Mouse (Mus musculus) ES-Bruce4 (cell line): ENCODE data around the gene Dennd2c. TPM values are rescaled to one million over a fixed set of nuclear protein-coding genes. Genes with fewer than 3 reads are reported as not detected.
"Not testable (repeated sequence)": the region's sequence is repeated elsewhere in the genome, so short reads cannot be mapped to it uniquely, and the experiment has no call there.

Experiments
- H3K27ac ChIP-seq: 2 replicates; pipeline ENCODE4 v1.5.1; 2012; ENCODE audit warnings: low read length, inconsistent platforms; ENCODE audit not compliant: insufficient read depth
- H3K27me3 ChIP-seq: 2 replicates; pipeline ENCODE4 v1.6.1; 2012; ENCODE audit warnings: mild to moderate bottlenecking, low read length, inconsistent platforms; ENCODE audit not compliant: control insufficient read depth, poor library complexity, insufficient read depth, severe bottlenecking
- H3K36me3 ChIP-seq: 2 replicates; pipeline ENCODE4 v1.6.1; 2012; ENCODE audit warnings: inconsistent platforms, mild to moderate bottlenecking, low read length, moderate library complexity; ENCODE audit not compliant: control insufficient read depth, poor library complexity, insufficient read depth, severe bottlenecking
- H3K4me1 ChIP-seq: one replicate; pipeline ENCODE4 v1.8.1; 2011; ENCODE audit warnings: low read length; ENCODE audit not compliant: control insufficient read depth, insufficient read depth
- H3K4me3 ChIP-seq: 2 replicates; pipeline ENCODE4 v1.5.1; 2011; ENCODE audit warnings: low read depth, mild to moderate bottlenecking, low read length
- H3K9ac ChIP-seq: 2 replicates; pipeline ENCODE4 v1.6.1; 2012; ENCODE audit warnings: low read depth, mild to moderate bottlenecking, inconsistent platforms; ENCODE audit not compliant: poor library complexity, severe bottlenecking
- H3K9me3 ChIP-seq: replicated peaks from 2 replicates; pipeline ENCODE4 v1.6.1; 2012; ENCODE audit warnings: mild to moderate bottlenecking, low read length, inconsistent platforms; ENCODE audit not compliant: control insufficient read depth, poor library complexity, insufficient read depth, severe bottlenecking
- CTCF ChIP-seq: IDR thresholded peaks from one replicate; pipeline ENCODE4 v1.8.1; 2011; ENCODE audit warnings: low read depth, low read length
- EP300 ChIP-seq: IDR thresholded peaks from 2 replicates; pipeline ENCODE4 v1.6.1; 2011; ENCODE audit warnings: low read depth, low read length; ENCODE audit not compliant: insufficient read depth
- POLR2A ChIP-seq: IDR thresholded peaks from one replicate; pipeline ENCODE4 v1.8.1; 2011; ENCODE audit warnings: low read length; ENCODE audit not compliant: insufficient read depth
- polyA plus RNA-seq: library from polyadenylated mRNA; stranded (reverse); fragments of >200 nt; gene quantifications from 2 replicates; pipeline ENCODE4 v1.2.4, GENCODE M21; 2011; ENCODE audit warnings: low read depth; ENCODE audit not compliant: missing spikeins, insufficient read depth, insufficient read length

Gene Dennd2c
- polyA plus RNA-seq, 1 experiment, result 22.9 TPM

DNA sequence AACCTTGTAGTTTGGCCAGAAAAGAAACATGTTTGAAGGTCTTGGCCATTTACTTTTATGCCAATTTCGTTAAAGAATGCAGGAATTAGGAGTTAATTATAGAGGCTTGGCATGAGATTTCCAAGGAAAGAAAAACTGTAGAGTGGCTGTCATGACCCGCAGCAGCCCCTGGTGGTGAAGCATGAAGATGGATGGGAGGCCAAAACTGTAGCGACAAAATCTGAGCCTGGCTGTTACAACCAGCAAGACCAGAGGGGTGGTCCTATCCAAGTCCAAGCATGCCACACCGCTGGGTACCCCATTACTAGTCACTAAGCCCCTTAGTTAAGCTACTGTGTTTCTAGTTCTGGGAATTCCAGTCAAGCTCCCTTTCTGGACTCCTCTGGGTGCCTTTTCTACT, 78.8 kb downstream of the Dennd2c start:
- Histone ChIP-seq H3K4me1 (no peaks in the 10 kb centered on the region), H3K4me3 (no peak overlapping the region), H3K36me3 (peaks cover 21% of the 10 kb centered on the region), H3K27me3 (no peaks in the 10 kb centered on the region), H3K27ac (no peak overlapping the region), H3K9me3 (no peaks in the 10 kb centered on the region), H3K9ac (no peak overlapping the region)
- TF ChIP-seq EP300, result no peak
- TF ChIP-seq POLR2A, result no peak
- peak; percentile 36 for TF ChIP-seq CTCF

DNA sequence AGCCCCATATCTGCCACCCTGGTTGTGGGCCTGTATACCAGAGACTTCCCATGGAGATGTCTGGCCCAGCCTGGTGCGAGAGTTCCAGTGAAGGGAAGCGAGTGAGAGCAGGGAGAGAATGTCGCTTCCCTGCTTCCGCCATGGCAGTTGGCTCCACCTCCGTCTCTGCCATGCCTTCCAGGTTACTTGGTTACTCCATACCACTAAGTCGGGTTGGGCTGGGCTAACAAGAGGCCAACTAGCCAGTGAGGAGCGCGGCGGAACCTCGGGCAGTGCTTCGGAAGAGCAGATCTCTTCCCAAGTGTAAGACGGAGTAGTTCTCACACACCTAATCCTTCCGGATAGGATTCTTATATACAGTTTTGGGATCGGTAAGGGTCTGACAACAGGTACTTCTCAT, 80.4 kb downstream of the Dennd2c start:
- H3K27ac ChIP-seq, result no peak overlapping the region
- no peaks in the 10 kb centered on the region for H3K4me1 ChIP-seq
- TF ChIP-seq POLR2A (no peak), CTCF (no peak), EP300 (no peak)
- peaks cover 6% of the 10 kb centered on the region for H3K36me3 ChIP-seq
- H3K9ac ChIP-seq, result no peak overlapping the region
- no peaks in the 10 kb centered on the region for H3K9me3 ChIP-seq
- H3K4me3 ChIP-seq, result peak overlapping the region; percentile 42
- H3K27me3 ChIP-seq, result no peaks in the 10 kb centered on the region

DNA sequence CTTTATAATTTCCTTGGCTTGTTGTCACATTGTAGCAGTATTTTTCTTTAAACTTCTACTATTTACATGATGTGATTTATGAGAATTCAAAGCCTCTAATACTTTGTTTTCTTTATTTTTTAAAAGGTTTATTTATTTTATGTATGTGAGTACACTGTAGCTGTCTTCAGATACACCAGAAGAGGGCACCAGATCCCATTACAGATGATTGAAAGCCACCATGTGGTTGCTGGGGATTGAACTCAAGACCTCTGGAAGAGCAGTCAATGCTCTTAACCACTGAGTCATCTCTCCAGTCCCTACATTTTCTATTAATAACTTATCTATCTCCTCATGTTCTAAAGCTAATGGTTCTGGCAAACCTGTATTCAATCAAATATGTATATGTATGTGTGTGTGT, 82.1 kb downstream of the Dennd2c start:
- not testable (repeated sequence) for H3K4me1 ChIP-seq, H3K27ac ChIP-seq, H3K27me3 ChIP-seq, H3K36me3 ChIP-seq, H3K9ac ChIP-seq, H3K4me3 ChIP-seq, H3K9me3 ChIP-seq

DNA sequence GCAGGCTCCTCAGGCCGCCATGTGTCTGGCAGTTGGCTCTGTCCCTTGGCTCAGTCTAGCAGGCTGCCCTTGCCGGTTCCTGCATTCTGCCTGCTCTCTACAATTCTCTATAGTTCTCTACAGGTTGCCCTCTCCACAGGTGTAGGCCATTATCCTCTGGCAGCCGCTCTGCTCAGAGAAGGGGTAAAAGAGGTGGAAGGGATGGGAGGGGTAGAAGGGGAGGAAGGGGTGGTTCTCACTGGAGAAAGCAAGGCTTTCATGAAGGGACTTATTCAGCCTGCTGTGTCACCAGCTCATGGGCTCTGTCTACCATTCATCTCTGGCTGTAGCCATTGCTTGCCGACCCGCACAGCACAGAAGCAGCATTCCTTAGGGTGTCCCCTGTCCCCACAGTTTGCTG, 86.0 kb downstream of the Dennd2c start:
- Histone ChIP-seq H3K9me3 (peaks cover 18% of the 10 kb centered on the region), H3K9ac (peak overlapping the region; percentile 13; the same call in 1 of the 2 replicates), H3K27me3 (no peaks in the 10 kb centered on the region), H3K4me1 (peaks cover 2% of the 10 kb centered on the region), H3K4me3 (peak overlapping the region; percentile 5), H3K27ac (peak overlapping the region; percentile 29), H3K36me3 (no peaks in the 10 kb centered on the region)
- TF ChIP-seq POLR2A, result no peak
- TF ChIP-seq CTCF, result no peak
- no peak for TF ChIP-seq EP300

DNA sequence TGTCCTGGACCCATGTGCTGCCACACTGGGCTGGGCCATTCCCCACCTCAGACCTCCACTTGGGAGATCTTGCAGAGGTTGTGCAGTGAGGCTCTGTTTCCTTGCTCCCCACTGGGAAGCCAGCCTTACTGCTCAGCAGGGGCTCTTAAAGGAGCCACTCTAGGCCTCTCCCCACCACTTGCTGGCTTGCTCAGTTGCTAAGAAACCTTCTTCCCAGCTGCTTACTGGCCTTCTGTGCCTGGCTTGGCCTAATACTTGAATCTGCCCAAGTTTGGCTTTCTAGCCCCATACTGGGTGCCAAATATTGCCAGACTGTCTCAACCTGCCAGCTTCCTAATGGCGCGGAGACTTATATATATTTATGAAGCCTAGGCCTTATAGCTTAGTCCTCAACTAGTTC, 86.5 kb downstream of the Dennd2c start:
- Histone ChIP-seq H3K4me3 (peak overlapping the region; percentile 5), H3K4me1 (peaks cover 2% of the 10 kb centered on the region), H3K27ac (peak overlapping the region; percentile 29), H3K9me3 (peaks cover 22% of the 10 kb centered on the region), H3K36me3 (no peaks in the 10 kb centered on the region), H3K9ac (no peak overlapping the region), H3K27me3 (no peaks in the 10 kb centered on the region)
- TF ChIP-seq CTCF (no peak), EP300 (0 out of 2 replicates have a peak, but pooled peaks have one; percentile 49)

DNA sequence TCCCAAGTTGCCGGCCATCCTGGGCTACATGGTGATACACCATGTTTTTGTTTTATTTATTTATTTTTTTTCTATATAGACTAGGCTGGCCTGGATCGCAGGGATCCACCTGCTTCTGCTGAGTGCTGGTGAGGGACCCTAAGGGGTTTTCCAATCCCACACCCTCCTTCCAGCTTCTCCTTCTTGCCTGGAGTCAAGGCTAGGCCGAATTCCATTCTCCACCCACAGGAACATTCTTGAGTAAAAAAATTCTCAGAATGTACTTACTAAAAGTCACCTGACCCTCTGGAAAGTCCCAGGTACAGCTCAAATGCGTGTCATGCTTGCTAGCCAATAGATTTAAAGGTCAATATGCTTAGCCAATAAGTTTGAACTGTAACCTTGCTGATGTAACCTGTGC, 89.8 kb downstream of the Dennd2c start:
- no peak for TF ChIP-seq POLR2A
- 0 out of 2 replicates have a peak, but pooled peaks have one; percentile 14 for TF ChIP-seq EP300
- TF ChIP-seq CTCF, result no peak
- Histone ChIP-seq H3K27ac (no peak overlapping the region), H3K4me1 (peaks cover 2% of the 10 kb centered on the region), H3K9me3 (peaks cover 25% of the 10 kb centered on the region), H3K4me3 (no peak overlapping the region), H3K27me3 (no peaks in the 10 kb centered on the region), H3K36me3 (no peaks in the 10 kb centered on the region), H3K9ac (no peak overlapping the region)
